Mouse (Mus musculus) mesoderm, embryonic 11.5 days (tissue): ENCODE data around the gene Cep250.

Experiments used
- DNase-seq: peaks from one replicate; pipeline ENCODE4 v3.0.0-alpha.2; 2012; ENCODE audit warnings: low read depth, low spot score

Gene Cep250

GRCm38 (mm10) chr2:155962991-155963390 is 6.7 kb downstream of the Cep250 start:
- DNase-seq, result no peak

- no peak for DNase-seq
Measured at GRCm38 (mm10) chr2:155973348-155973747, 17.1 kb downstream of the Cep250 start.

GRCm38 (mm10) chr2:155974087-155974731 is 18.0 kb downstream of the Cep250 start:
- no peak for DNase-seq

GRCm38 (mm10) chr2:155979328-155979991 is 23.2 kb downstream of the Cep250 start:
- peak; percentile 7 for DNase-seq

- no peak for DNase-seq
Measured at GRCm38 (mm10) chr2:155985776-155986175, 29.5 kb downstream of the Cep250 start.

GRCm38 (mm10) chr2:155987131-155987530 is 30.9 kb downstream of the Cep250 start:
- no peak for DNase-seq

- DNase-seq, result no peak
Measured at GRCm38 (mm10) chr2:155989085-155989484, 32.8 kb downstream of the Cep250 start.

GRCm38 (mm10) chr2:155991151-155991550 is 34.9 kb downstream of the Cep250 start:
- no peak for DNase-seq

GRCm38 (mm10) chr2:155991863-155992321 is 35.6 kb downstream of the Cep250 start:
- no peak for DNase-seq

GRCm38 (mm10) chr2:156005393-156005792 is 49.1 kb downstream of the Cep250 start:
- peak; percentile 35 for DNase-seq

- peak; percentile 98 for DNase-seq
Measured at GRCm38 (mm10) chr2:156007888-156008532, 51.8 kb downstream of the Cep250 start, which contains the start of the genes 6430550D23Rik and Ergic3. 6430550D23Rik (minus strand) TSS chr2:156007977. Ergic3 (plus strand) TSS chr2:156008045.

- no peak for DNase-seq
Measured at GRCm38 (mm10) chr2:156018106-156018505, 61.8 kb downstream of the Cep250 start.

- no peak for DNase-seq
Measured at GRCm38 (mm10) chr2:156021219-156021618, 65.0 kb downstream of the Cep250 start.

GRCm38 (mm10) chr2:156021765-156022164 is 65.5 kb downstream of the Cep250 start:
- DNase-seq, result no peak

GRCm38 (mm10) chr2:156025482-156025881 is 69.2 kb downstream of the Cep250 start:
- DNase-seq, result no peak

GRCm38 (mm10) chr2:156039390-156039789 is 83.1 kb downstream of the Cep250 start:
- no peak for DNase-seq

- DNase-seq, result no peak
Measured at GRCm38 (mm10) chr2:156042903-156043302, 86.6 kb downstream of the Cep250 start.

- DNase-seq, result no peak
Measured at GRCm38 (mm10) chr2:156047929-156048328, 91.7 kb downstream of the Cep250 start.
